Mouse (Mus musculus): ENCODE results near the gene Pparg. TPM values are rescaled to one million over a fixed set of nuclear protein-coding genes. Genes with fewer than 3 reads are reported as not detected.

The Pparg gene
- polyA plus RNA-seq, 1 experiment from 2014 or later: 1.6 TPM

GRCm38 (mm10) chr6:115366869-115367610 lies 6.3 kb downstream of the Pparg start:
- Histone ChIP-seq H3K27me3 (peaks cover 13% of the 10 kb centered on the region), H3K9me3 (no peaks in the 10 kb centered on the region), H3K4me2 (no peak overlapping the region), H3K27ac (no peak overlapping the region), H3K36me3 (no peaks in the 10 kb centered on the region), H3K9ac (no peak overlapping the region), H3K4me3 (no peak overlapping the region), H3K4me1 (peaks cover 6% of the 10 kb centered on the region; the same call in 1 of the 2 replicates)
- WGBS: 80% methylated on average over 3 of the region's 3 CpGs
- ATAC-seq (ENCODE audit: insufficient number of reproducible peaks, insufficient read depth, low FRiP score, low TSS enrichment, low read depth): no peak

GRCm38 (mm10) chr6:115374871-115375852 lies 14.4 kb downstream of the Pparg start:
- Histone ChIP-seq H3K9ac (no peak overlapping the region), H3K36me3 (no peaks in the 10 kb centered on the region), H3K27me3 (peaks cover 3% of the 10 kb centered on the region; the same call in 1 of the 2 replicates), H3K4me1 (peaks cover 5% of the 10 kb centered on the region; the same call in 1 of the 2 replicates), H3K4me3 (no peak overlapping the region), H3K27ac (no peak overlapping the region), H3K9me3 (no peaks in the 10 kb centered on the region), H3K4me2 (no peak overlapping the region)
- no peak for ATAC-seq (ENCODE audit: insufficient number of reproducible peaks, insufficient read depth, low FRiP score, low TSS enrichment, low read depth)
- 89% methylated on average over 5 of the region's 5 CpGs for WGBS

- Histone ChIP-seq H3K9me3 (no peaks in the 10 kb centered on the region), H3K4me2 (no peak overlapping the region), H3K27ac (no peak overlapping the region), H3K4me3 (no peak overlapping the region), H3K4me1 (no peaks in the 10 kb centered on the region), H3K27me3 (peaks cover 4% of the 10 kb centered on the region; the same call in 1 of the 2 replicates), H3K36me3 (no peaks in the 10 kb centered on the region), H3K9ac (no peak overlapping the region)
- ATAC-seq (ENCODE audit: insufficient number of reproducible peaks, insufficient read depth, low FRiP score, low TSS enrichment, low read depth): no peak
- WGBS: 88% methylated on average over 5 of the region's 5 CpGs
Observed at GRCm38 (mm10) chr6:115380596-115380995, 19.8 kb downstream of the Pparg start.

- H3K27ac ChIP-seq: no peak overlapping the region
- 82% methylated on average over 5 of the region's 5 CpGs for whole genome bisulfite sequencing
- H3K4me1 ChIP-seq: no peaks in the 10 kb centered on the region
- no peak overlapping the region for H3K4me3 ChIP-seq
- no peaks in the 10 kb centered on the region for H3K36me3 ChIP-seq
- H3K27me3 ChIP-seq: 0 out of 2 replicates have a peak, but pooled peaks cover 4% of the 10 kb centered on the region
- ATAC-seq (ENCODE audit: insufficient number of reproducible peaks, insufficient read depth, low FRiP score, low TSS enrichment, low read depth): no peak
- no peak overlapping the region for H3K4me2 ChIP-seq
- H3K9me3 ChIP-seq: no peaks in the 10 kb centered on the region
- no peak overlapping the region for H3K9ac ChIP-seq
Observed at GRCm38 (mm10) chr6:115382712-115383111, 22.0 kb downstream of the Pparg start.

- H3K36me3 ChIP-seq: no peaks in the 10 kb centered on the region
- no peak overlapping the region for H3K9ac ChIP-seq
- no peaks in the 10 kb centered on the region for H3K9me3 ChIP-seq
- no peaks in the 10 kb centered on the region for H3K27me3 ChIP-seq
- H3K27ac ChIP-seq: no peak overlapping the region
- H3K4me3 ChIP-seq: no peak overlapping the region
- no peaks in the 10 kb centered on the region for H3K4me1 ChIP-seq
- H3K4me2 ChIP-seq: no peak overlapping the region
- 70% methylated on average over 4 of the region's 4 CpGs for whole genome bisulfite sequencing
- ATAC-seq (ENCODE audit: insufficient number of reproducible peaks, insufficient read depth, low FRiP score, low TSS enrichment, low read depth): no peak
Observed at GRCm38 (mm10) chr6:115389945-115390540, 29.3 kb downstream of the Pparg start.

GRCm38 (mm10) chr6:115396911-115397310 lies 36.2 kb downstream of the Pparg start:
- H3K4me1 ChIP-seq: no peaks in the 10 kb centered on the region
- 57% methylated on average over 3 of the region's 3 CpGs for WGBS
- no peaks in the 10 kb centered on the region for H3K27me3 ChIP-seq
- H3K9me3 ChIP-seq: no peaks in the 10 kb centered on the region
- no peak overlapping the region for H3K27ac ChIP-seq
- H3K36me3 ChIP-seq: no peaks in the 10 kb centered on the region
- H3K4me3 ChIP-seq: no peak overlapping the region
- H3K4me2 ChIP-seq: no peak overlapping the region
- ATAC-seq (ENCODE audit: insufficient number of reproducible peaks, insufficient read depth, low FRiP score, low TSS enrichment, low read depth): no peak
- no peak overlapping the region for H3K9ac ChIP-seq

GRCm38 (mm10) chr6:115404354-115404753 lies 43.6 kb downstream of the Pparg start:
- ATAC-seq (ENCODE audit: insufficient number of reproducible peaks, insufficient read depth, low FRiP score, low TSS enrichment, low read depth): no peak
- H3K9me3 ChIP-seq: no peaks in the 10 kb centered on the region

GRCm38 (mm10) chr6:115411477-115411876 lies 50.7 kb downstream of the Pparg start:
- 24% methylated on average over 1 of the region's 1 CpGs for WGBS
- Histone ChIP-seq H3K27ac (no peak overlapping the region), H3K9me3 (no peaks in the 10 kb centered on the region), H3K4me1 (no peaks in the 10 kb centered on the region), H3K4me3 (no peak overlapping the region), H3K36me3 (no peaks in the 10 kb centered on the region), H3K9ac (no peak overlapping the region), H3K27me3 (no peaks in the 10 kb centered on the region), H3K4me2 (no peak overlapping the region)
- no peak for ATAC-seq (ENCODE audit: insufficient number of reproducible peaks, insufficient read depth, low FRiP score, low TSS enrichment, low read depth)

More at GRCm38 (mm10) chr6:115404354-115404753, 43.6 kb downstream of the Pparg start:
- H3K9ac ChIP-seq: no peak overlapping the region
- no peaks in the 10 kb centered on the region for H3K36me3 ChIP-seq
- H3K4me2 ChIP-seq: no peak overlapping the region
- H3K4me1 ChIP-seq: no peaks in the 10 kb centered on the region
- H3K27ac ChIP-seq: no peak overlapping the region
- WGBS: 71% methylated on average over 2 of the region's 2 CpGs
- H3K27me3 ChIP-seq: no peaks in the 10 kb centered on the region
- no peak overlapping the region for H3K4me3 ChIP-seq

- Histone ChIP-seq H3K4me3 (no peak overlapping the region), H3K27ac (no peak overlapping the region)
- 89% methylated on average over 3 of the region's 3 CpGs for WGBS
Observed at GRCm38 (mm10) chr6:115418171-115418570, 57.4 kb downstream of the Pparg start.

GRCm38 (mm10) chr6:115418964-115419363 lies 58.2 kb downstream of the Pparg start:
- ATAC-seq (ENCODE audit: insufficient number of reproducible peaks, insufficient read depth, low FRiP score, low TSS enrichment, low read depth): no peak
- 84% methylated on average over 3 of the region's 3 CpGs for WGBS
- Histone ChIP-seq H3K9ac (no peak overlapping the region), H3K27me3 (no peaks in the 10 kb centered on the region), H3K4me1 (no peaks in the 10 kb centered on the region), H3K27ac (no peak overlapping the region), H3K9me3 (no peaks in the 10 kb centered on the region), H3K4me2 (no peak overlapping the region), H3K4me3 (no peak overlapping the region), H3K36me3 (no peaks in the 10 kb centered on the region)

More at GRCm38 (mm10) chr6:115418171-115418570, 57.4 kb downstream of the Pparg start:
- H3K4me2 ChIP-seq: no peak overlapping the region
- H3K9me3 ChIP-seq: no peaks in the 10 kb centered on the region
- no peaks in the 10 kb centered on the region for H3K4me1 ChIP-seq
- H3K9ac ChIP-seq: no peak overlapping the region
- no peaks in the 10 kb centered on the region for H3K27me3 ChIP-seq
- ATAC-seq (ENCODE audit: insufficient number of reproducible peaks, insufficient read depth, low FRiP score, low TSS enrichment, low read depth): no peak
- H3K36me3 ChIP-seq: no peaks in the 10 kb centered on the region

- Histone ChIP-seq H3K4me3 (no peak overlapping the region), H3K4me2 (no peak overlapping the region), H3K9me3 (no peaks in the 10 kb centered on the region), H3K36me3 (no peaks in the 10 kb centered on the region), H3K4me1 (no peaks in the 10 kb centered on the region), H3K27ac (no peak overlapping the region), H3K27me3 (no peaks in the 10 kb centered on the region), H3K9ac (no peak overlapping the region)
- no peak for ATAC-seq (ENCODE audit: insufficient number of reproducible peaks, insufficient read depth, low FRiP score, low TSS enrichment, low read depth)
- 45% methylated on average over 1 of the region's 1 CpGs for WGBS
Observed at GRCm38 (mm10) chr6:115420963-115421362, 60.2 kb downstream of the Pparg start.

Measured in embryonic facial prominence, embryonic 13.5 days (tissue).